Mouse (Mus musculus) liver, embryonic 14.5 days (tissue): ENCODE measurements around the gene Fgf10.

Experiments used
- CTCF ChIP-seq: IDR thresholded peaks from 2 replicates; pipeline ENCODE4 v1.5.1; 2016; ENCODE audit warnings: antibody characterized with exemption, low read depth, control low read depth
- EP300 ChIP-seq: IDR thresholded peaks from 2 replicates; pipeline ENCODE4 v1.6.1; 2016; ENCODE audit warnings: antibody characterized with exemption, low read depth

- no peak for TF ChIP-seq CTCF
- TF ChIP-seq EP300: no peak
Observed at GRCm38 (mm10) chr13:118716726-118717125, 47.1 kb downstream of the Fgf10 start.
